Mouse (Mus musculus) liver, embryonic 16.5 days (tissue): ENCODE measurements around the gene Galnt18. TPM values are rescaled to one million over a fixed set of nuclear protein-coding genes. Genes with fewer than 3 reads are reported as not detected.

Source experiments
- ATAC-seq: fragments of 200-750 bp; cut with Nextera tagmentation; 2 replicates; pipeline ENCODE4 v1.8.0; 2017; ENCODE audit warnings: low read depth, mild to moderate bottlenecking, moderate number of reproducible peaks, moderate library complexity
- H3K27ac ChIP-seq: fragments of 300-500 bp; sonication (generic); 2 replicates; pipeline ENCODE4 v1.5.1; 2014; ENCODE audit warnings: mild to moderate bottlenecking, low read length
- H3K27me3 ChIP-seq: fragments of 300-500 bp; sonication (generic); 2 replicates; pipeline ENCODE4 v1.6.1; 2014; ENCODE audit warnings: low read depth, low read length, mixed read lengths; ENCODE audit not compliant: control insufficient read depth, insufficient read depth
- H3K36me3 ChIP-seq: fragments of 300-500 bp; sonication (generic); 2 replicates; pipeline ENCODE4 v1.6.1; 2014; ENCODE audit warnings: mild to moderate bottlenecking; ENCODE audit not compliant: control insufficient read depth, insufficient read depth
- H3K4me1 ChIP-seq: fragments of 300-500 bp; sonication (generic); 2 replicates; pipeline ENCODE4 v1.6.1; 2014; ENCODE audit warnings: low read depth, low read length, mixed read lengths; ENCODE audit not compliant: control insufficient read depth
- H3K4me2 ChIP-seq: fragments of 300-500 bp; sonication (generic); 2 replicates; pipeline ENCODE4 v1.6.1; 2014; ENCODE audit warnings: low read depth, low read length, mixed read lengths
- H3K4me3 ChIP-seq: fragments of 300-500 bp; sonication (generic); 2 replicates; pipeline ENCODE4 v1.5.1; 2014; ENCODE audit warnings: low read depth, mild to moderate bottlenecking, low read length
- H3K9ac ChIP-seq: fragments of 300-500 bp; sonication (generic); 2 replicates; pipeline ENCODE4 v1.6.1; 2014; ENCODE audit warnings: low read depth, low read length
- H3K9me3 ChIP-seq: fragments of 300-500 bp; sonication (generic); replicated peaks from 2 replicates; pipeline ENCODE4 v1.6.1; 2016; ENCODE audit warnings: low read length; ENCODE audit not compliant: control insufficient read depth
- WGBS: fragments of 180-500 bp; shearing (Covaris S2); extraction: QIAGEN DNeasy Blood & Tissue Kit; methylation state at CpG from one replicate; pipeline ENCODE4 v1.1.7; 2014; ENCODE audit not compliant: insufficient replicate concordance; 5-methylcytosine and 5-hydroxymethylcytosine counted together
- polyA plus RNA-seq: library from polyadenylated mRNA; unstranded; fragments of >200 nt; fragmentation: Nextera tagmentation; extraction: Ambion mirVana; gene quantifications from 2 replicates; pipeline ENCODE4 v1.2.1, GENCODE M21; 2015

Gene Galnt18
- polyA plus RNA-seq, 1 experiment from 2014 or later: 2.2 TPM

- 53% methylated on average over 5 of the region's 5 CpGs for WGBS
- ATAC-seq: no peak
- H3K36me3 ChIP-seq: no peaks in the 10 kb centered on the region
- no peak overlapping the region for H3K4me2 ChIP-seq
- H3K27ac ChIP-seq: no peak overlapping the region
- H3K4me1 ChIP-seq: no peaks in the 10 kb centered on the region
- H3K9ac ChIP-seq: no peak overlapping the region
- no peak overlapping the region for H3K4me3 ChIP-seq
- H3K9me3 ChIP-seq: no peaks in the 10 kb centered on the region
- H3K27me3 ChIP-seq: no peaks in the 10 kb centered on the region
Measured at GRCm38 (mm10) chr7:111799021-111799420, 19.2 kb upstream of the Galnt18 start.

GRCm38 (mm10) chr7:111797337-111798010, 17.7 kb upstream of the Galnt18 start:
- Histone ChIP-seq H3K27ac (no peak overlapping the region), H3K36me3 (no peaks in the 10 kb centered on the region), H3K27me3 (no peaks in the 10 kb centered on the region), H3K9ac (no peak overlapping the region), H3K9me3 (no peaks in the 10 kb centered on the region), H3K4me1 (no peaks in the 10 kb centered on the region), H3K4me2 (no peak overlapping the region), H3K4me3 (no peak overlapping the region)
- ATAC-seq: no peak
- 65% methylated on average over 13 of the region's 13 CpGs for WGBS

- H3K9ac ChIP-seq: no peak overlapping the region
- H3K27ac ChIP-seq: no peak overlapping the region
- H3K4me2 ChIP-seq: no peak overlapping the region
- H3K36me3 ChIP-seq: no peaks in the 10 kb centered on the region
- H3K4me3 ChIP-seq: no peak overlapping the region
- no peaks in the 10 kb centered on the region for H3K27me3 ChIP-seq
- H3K9me3 ChIP-seq: no peaks in the 10 kb centered on the region
- H3K4me1 ChIP-seq: no peaks in the 10 kb centered on the region
- ATAC-seq: no peak
Measured at GRCm38 (mm10) chr7:111795059-111795458, 15.3 kb upstream of the Galnt18 start.

- ATAC-seq: no peak
- no peak overlapping the region for H3K9ac ChIP-seq
- 64% methylated on average over 3 of the region's 3 CpGs for WGBS
- H3K9me3 ChIP-seq: no peaks in the 10 kb centered on the region
- H3K4me2 ChIP-seq: no peak overlapping the region
- no peaks in the 10 kb centered on the region for H3K36me3 ChIP-seq
- H3K27ac ChIP-seq: no peak overlapping the region
- no peaks in the 10 kb centered on the region for H3K27me3 ChIP-seq
- H3K4me3 ChIP-seq: no peak overlapping the region
- H3K4me1 ChIP-seq: no peaks in the 10 kb centered on the region
Measured at GRCm38 (mm10) chr7:111792154-111792553, 12.4 kb upstream of the Galnt18 start.

DNA sequence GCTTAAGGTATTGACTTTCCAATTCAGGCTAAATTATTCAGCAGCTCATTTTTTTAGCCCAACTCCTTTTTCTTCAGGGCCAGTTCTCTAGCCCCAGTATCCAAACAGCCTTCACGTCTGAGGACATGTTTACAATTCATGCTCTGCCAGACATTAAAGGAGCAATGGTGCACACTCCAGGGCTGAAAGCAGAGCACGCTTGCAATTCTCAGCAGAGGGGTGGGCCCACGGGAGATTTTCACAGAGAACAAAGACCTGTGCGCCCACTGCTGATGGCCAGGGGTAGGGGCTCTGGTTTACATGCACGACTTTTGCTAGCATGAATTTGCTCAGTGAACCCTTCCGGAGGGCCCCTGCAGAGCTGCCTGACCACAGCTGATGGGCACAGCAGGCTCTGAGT, 11.6 kb upstream of the Galnt18 start:
- Histone ChIP-seq H3K4me1 (no peaks in the 10 kb centered on the region), H3K4me3 (no peak overlapping the region), H3K27me3 (no peaks in the 10 kb centered on the region), H3K9me3 (no peaks in the 10 kb centered on the region), H3K9ac (no peak overlapping the region), H3K4me2 (no peak overlapping the region), H3K36me3 (no peaks in the 10 kb centered on the region), H3K27ac (no peak overlapping the region)
- ATAC-seq: no peak
- WGBS: 60% methylated on average over 6 of the region's 6 CpGs

DNA sequence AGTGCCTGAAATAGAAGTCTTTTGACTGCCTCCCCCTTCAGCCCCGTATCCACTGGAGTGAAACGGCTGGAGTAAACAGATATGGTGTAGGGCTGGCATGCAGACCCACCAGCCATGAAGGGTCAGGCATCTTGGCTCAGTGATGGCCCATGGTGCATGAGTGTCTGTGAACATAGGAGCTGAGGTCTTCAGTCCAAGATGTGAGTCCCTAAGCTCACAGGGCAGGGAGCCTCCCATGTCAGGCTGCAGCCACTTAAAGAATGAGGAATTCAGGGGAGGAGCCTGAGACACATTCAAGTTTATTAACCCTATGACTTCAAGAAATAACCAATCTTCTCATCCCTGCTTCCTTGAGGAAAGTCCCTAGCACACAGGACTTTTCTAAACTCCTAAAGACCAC, 8.1 kb upstream of the Galnt18 start:
- Histone ChIP-seq H3K27me3 (no peaks in the 10 kb centered on the region), H3K36me3 (no peaks in the 10 kb centered on the region), H3K4me3 (no peak overlapping the region), H3K9me3 (no peaks in the 10 kb centered on the region), H3K27ac (no peak overlapping the region), H3K9ac (no peak overlapping the region), H3K4me2 (no peak overlapping the region), H3K4me1 (no peaks in the 10 kb centered on the region)
- WGBS: 55% methylated on average over 2 of the region's 2 CpGs
- ATAC-seq: no peak

DNA sequence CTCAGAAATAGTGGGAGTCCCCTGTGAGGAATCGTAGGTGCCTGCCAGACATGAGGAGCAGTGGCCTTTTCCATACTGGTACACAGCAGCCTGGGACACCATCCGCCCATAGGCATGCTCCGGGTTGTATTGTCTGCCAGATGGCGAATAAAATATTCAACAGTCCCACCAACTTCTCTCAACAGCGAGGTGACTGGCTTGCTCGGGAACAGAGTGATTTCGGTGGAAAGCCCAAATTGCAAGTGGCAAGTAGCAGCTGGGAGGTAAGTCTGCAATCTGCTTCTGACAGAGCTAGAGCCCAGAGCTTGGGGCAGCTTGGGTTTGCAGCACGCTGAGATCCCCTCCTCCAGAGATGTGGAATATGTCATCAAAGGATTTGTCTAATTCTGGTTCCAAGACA, 5.7 kb upstream of the Galnt18 start:
- no peak overlapping the region for H3K4me2 ChIP-seq
- no peak overlapping the region for H3K27ac ChIP-seq
- H3K27me3 ChIP-seq: peaks cover 6% of the 10 kb centered on the region
- no peak overlapping the region for H3K9ac ChIP-seq
- no peaks in the 10 kb centered on the region for H3K9me3 ChIP-seq
- no peaks in the 10 kb centered on the region for H3K36me3 ChIP-seq
- no peak overlapping the region for H3K4me3 ChIP-seq
- no peak for ATAC-seq
- WGBS: 61% methylated on average over 8 of the region's 8 CpGs
- H3K4me1 ChIP-seq: no peaks in the 10 kb centered on the region

DNA sequence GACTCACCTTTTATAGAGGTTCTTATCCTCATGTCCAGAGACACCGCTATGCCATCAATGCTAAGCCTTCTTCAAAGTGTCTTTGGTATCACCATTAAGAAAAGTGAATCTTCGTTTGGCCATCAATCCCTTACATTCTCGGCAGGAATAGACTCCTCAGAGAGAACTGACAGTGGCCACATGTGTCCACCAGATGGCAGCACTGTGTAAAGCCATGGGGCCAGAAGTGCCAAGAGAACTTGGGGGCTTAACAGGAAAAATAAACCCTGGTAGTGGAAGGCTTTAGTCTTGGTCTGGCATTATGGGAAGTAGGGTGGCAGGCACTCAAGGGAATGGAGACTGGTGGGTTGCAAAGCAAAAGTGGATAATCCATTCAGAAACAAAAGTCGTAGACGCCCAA, 2.3 kb upstream of the Galnt18 start:
- Histone ChIP-seq H3K36me3 (no peaks in the 10 kb centered on the region), H3K27me3 (peaks cover 30% of the 10 kb centered on the region), H3K27ac (no peak overlapping the region), H3K4me2 (no peak overlapping the region), H3K9me3 (no peaks in the 10 kb centered on the region), H3K9ac (no peak overlapping the region), H3K4me3 (no peak overlapping the region), H3K4me1 (no peaks in the 10 kb centered on the region)
- WGBS: 35% methylated on average over 5 of the region's 5 CpGs
- ATAC-seq: no peak

- Histone ChIP-seq H3K4me2 (no peak overlapping the region), H3K27ac (no peak overlapping the region), H3K9ac (no peak overlapping the region), H3K4me3 (no peak overlapping the region), H3K27me3 (peaks cover 30% of the 10 kb centered on the region), H3K4me1 (no peaks in the 10 kb centered on the region), H3K36me3 (no peaks in the 10 kb centered on the region), H3K9me3 (no peaks in the 10 kb centered on the region)
- WGBS: 45% methylated on average over 6 of the region's 6 CpGs
- no peak for ATAC-seq
Measured at GRCm38 (mm10) chr7:111781316-111781715, 1.5 kb upstream of the Galnt18 start.
